Mouse (Mus musculus) E14TG2a.4 (cell line): ENCODE results near the gene Tmem107.

ENCODE experiments used
- H3K27me3 ChIP-seq: 2 replicates; pipeline ENCODE4 v1.6.1; 2014; ENCODE audit warnings: low read length, control low read depth; ENCODE audit not compliant: insufficient read depth
- H3K36me3 ChIP-seq: 2 replicates; pipeline ENCODE4 v1.6.1; 2014; ENCODE audit warnings: low read length, control low read depth; ENCODE audit not compliant: insufficient read depth
- H3K4me1 ChIP-seq: replicated peaks from 2 replicates; pipeline ENCODE4 v1.6.1; 2014; ENCODE audit warnings: low read depth, low read length, control low read depth
- H3K4me3 ChIP-seq: replicated peaks from 2 replicates; pipeline ENCODE4 v1.5.1; 2014; ENCODE audit warnings: mild to moderate bottlenecking, low read length
- H3K9me3 ChIP-seq: 2 replicates; pipeline ENCODE4 v1.6.1; 2014; ENCODE audit warnings: low read length, control low read depth
- CTCF ChIP-seq: conservative IDR thresholded peaks from 2 replicates; pipeline ENCODE4 v1.5.1; 2014; ENCODE audit warnings: low read length
- NANOG ChIP-seq: IDR thresholded peaks from 2 replicates; pipeline ENCODE4 v1.6.1; 2014; ENCODE audit warnings: borderline replicate concordance, low read length, mixed read lengths
- POU5F1 ChIP-seq: IDR thresholded peaks from 2 replicates; pipeline ENCODE4 v1.6.1; 2014; ENCODE audit warnings: low read length, borderline replicate concordance

The Tmem107 gene

DNA sequence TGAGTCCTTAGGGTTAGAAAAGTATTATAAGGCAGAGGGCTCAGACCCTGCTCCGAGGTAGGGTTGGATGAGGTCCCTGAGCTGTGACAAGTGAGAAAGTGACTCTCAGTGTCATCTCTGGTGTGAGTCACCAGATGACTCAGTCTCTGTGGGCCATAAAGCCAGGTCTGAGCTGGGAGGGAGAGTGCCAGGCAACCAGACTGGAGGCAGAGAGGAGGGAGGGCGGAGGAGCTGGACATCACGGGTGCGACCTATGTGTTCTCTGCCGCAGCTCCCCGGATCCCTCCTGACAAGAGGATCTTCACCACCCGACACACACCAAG, 31.8 kb downstream of the Tmem107 start:
- H3K4me3 ChIP-seq, result no peak overlapping the region
- TF ChIP-seq POU5F1, result no peak
- TF ChIP-seq CTCF, result no peak
- no peak for TF ChIP-seq NANOG
- H3K4me1 ChIP-seq, result peaks cover 53% of the 10 kb centered on the region
- H3K9me3 ChIP-seq, result no peaks in the 10 kb centered on the region
- H3K27me3 ChIP-seq, result no peaks in the 10 kb centered on the region
- H3K36me3 ChIP-seq, result peaks cover 69% of the 10 kb centered on the region

DNA sequence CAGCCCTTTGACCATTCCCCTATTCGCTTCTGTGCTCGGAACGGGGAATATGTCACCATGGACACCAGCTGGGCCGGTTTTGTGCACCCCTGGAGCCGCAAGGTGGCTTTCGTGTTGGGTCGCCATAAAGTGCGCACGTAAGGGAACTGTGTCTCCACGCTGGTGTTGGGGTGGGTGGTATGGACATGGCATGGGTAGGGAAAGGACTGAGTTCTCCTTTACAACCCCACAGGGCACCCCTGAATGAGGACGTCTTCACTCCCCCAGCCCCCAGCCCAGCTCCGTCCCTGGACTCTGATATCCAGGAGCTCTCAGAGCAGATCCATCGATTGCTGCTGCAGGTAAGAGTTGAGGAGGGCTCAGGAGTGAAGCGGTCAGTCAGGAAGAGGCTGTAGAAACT, 32.5 kb downstream of the Tmem107 start:
- Histone ChIP-seq H3K4me3 (no peak overlapping the region), H3K36me3 (peaks cover 77% of the 10 kb centered on the region), H3K27me3 (no peaks in the 10 kb centered on the region), H3K4me1 (peaks cover 48% of the 10 kb centered on the region), H3K9me3 (no peaks in the 10 kb centered on the region)
- no peak for TF ChIP-seq NANOG
- TF ChIP-seq POU5F1, result no peak

DNA sequence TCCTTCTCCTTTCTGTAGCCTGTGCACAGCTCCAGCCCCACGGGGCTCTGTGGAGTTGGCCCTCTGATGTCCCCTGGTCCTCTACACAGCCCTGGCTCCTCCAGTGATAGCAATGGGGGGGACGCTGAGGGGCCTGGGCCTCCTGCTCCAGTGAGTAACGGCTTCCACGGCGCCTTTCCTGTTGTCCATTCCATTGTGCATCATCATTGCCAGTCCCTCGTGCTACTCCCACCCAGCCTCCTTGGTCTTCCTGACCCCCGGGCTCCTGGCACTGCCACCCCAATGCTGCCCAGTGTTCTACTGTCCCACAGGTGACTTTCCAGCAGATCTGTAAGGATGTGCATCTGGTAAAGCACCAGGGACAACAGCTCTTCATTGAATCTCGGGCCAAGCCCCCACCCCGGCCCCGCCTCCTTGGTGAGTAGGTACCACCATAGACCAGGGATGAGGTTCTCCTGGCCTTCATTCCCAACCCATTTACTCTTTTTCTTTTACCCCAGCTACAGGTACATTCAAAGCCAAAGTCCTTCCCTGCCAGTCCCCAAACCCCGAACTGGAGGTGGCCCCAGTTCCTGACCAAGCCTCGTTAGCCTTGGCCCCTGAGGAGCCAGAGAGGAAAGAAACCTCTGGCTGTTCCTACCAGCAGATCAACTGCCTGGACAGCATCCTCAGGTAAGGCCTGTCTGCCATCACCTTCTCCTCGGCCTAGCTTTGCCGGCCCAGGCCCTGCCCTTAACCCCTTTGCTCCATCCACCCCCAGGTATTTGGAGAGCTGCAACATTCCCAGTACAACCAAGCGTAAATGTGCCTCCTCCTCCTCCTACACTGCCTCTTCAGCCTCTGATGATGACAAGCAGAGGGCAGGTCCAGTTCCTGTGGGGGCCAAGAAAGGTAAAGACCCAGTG, 33.2 kb downstream of the Tmem107 start:
- H3K9me3 ChIP-seq, result no peaks in the 10 kb centered on the region
- H3K36me3 ChIP-seq, result peaks cover 83% of the 10 kb centered on the region
- peaks cover 46% of the 10 kb centered on the region for H3K4me1 ChIP-seq
- no peak for TF ChIP-seq NANOG
- no peak overlapping the region for H3K4me3 ChIP-seq
- H3K27me3 ChIP-seq, result no peaks in the 10 kb centered on the region

DNA sequence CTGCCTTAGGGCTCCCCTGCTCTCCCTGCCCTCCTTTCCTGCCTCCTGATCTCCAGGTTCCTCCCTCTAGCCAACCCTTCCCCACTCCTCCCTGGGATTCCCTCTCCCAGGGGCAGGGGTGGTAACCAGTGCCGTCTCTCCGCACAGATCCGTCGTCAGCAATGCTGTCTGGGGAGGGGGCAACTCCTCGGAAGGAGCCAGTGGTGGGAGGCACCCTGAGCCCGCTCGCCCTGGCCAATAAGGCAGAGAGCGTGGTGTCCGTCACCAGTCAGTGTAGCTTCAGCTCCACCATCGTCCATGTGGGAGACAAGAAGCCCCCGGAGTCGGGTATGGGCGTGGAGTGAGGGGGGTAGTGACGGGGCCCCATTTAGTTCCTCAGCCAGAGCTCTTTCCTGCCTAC, 33.9 kb downstream of the Tmem107 start:
- peaks cover 47% of the 10 kb centered on the region for H3K4me1 ChIP-seq
- peaks cover 90% of the 10 kb centered on the region for H3K36me3 ChIP-seq
- no peaks in the 10 kb centered on the region for H3K9me3 ChIP-seq
- TF ChIP-seq CTCF (no peak), POU5F1 (no peak), NANOG (no peak)
- H3K27me3 ChIP-seq, result no peaks in the 10 kb centered on the region
- no peak overlapping the region for H3K4me3 ChIP-seq

DNA sequence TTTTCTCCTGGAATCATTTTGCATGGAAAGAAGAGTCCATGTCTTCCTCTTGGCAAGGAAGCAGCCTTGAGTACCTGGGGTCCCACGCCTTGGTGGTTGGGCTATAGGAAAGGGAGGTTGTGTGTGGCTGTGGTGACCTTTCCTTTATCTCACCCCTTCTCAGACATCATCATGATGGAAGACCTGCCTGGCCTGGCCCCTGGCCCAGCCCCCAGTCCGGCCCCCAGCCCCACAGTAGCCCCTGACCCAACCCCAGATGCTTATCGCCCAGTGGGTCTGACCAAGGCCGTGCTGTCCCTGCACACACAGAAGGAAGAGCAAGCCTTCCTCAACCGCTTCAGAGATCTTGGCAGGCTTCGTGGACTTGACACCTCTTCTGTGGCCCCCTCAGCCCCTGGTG, 34.6 kb downstream of the Tmem107 start:
- H3K27me3 ChIP-seq, result no peaks in the 10 kb centered on the region
- peaks cover 46% of the 10 kb centered on the region for H3K4me1 ChIP-seq
- no peak overlapping the region for H3K4me3 ChIP-seq
- H3K36me3 ChIP-seq, result peaks cover 92% of the 10 kb centered on the region
- TF ChIP-seq NANOG, result no peak
- no peak for TF ChIP-seq CTCF
- TF ChIP-seq POU5F1, result no peak
- no peaks in the 10 kb centered on the region for H3K9me3 ChIP-seq

DNA sequence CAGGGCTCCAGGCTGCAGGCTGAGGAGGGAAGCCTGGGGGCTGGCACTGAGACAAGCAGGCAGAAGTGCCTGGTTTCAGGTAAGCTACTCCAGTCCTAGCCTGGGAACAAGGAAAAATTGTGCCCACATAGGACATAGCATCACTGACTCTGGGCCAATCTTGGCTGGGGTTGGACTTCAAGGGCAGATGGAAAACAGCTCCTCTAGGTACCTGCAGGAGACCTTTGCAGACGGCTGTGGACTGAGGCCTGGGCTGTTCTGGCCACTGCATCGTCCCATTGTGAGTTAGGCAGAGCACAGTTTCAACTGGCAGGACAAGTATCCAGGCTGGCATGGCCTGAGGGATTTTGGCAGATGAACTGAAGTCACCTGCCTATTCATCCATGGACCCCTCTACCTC, 35.2 kb downstream of the Tmem107 start:
- Histone ChIP-seq H3K27me3 (no peaks in the 10 kb centered on the region), H3K4me1 (peaks cover 41% of the 10 kb centered on the region), H3K4me3 (no peak overlapping the region), H3K9me3 (no peaks in the 10 kb centered on the region), H3K36me3 (peaks cover 87% of the 10 kb centered on the region)
- TF ChIP-seq NANOG (no peak), CTCF (no peak), POU5F1 (no peak)

DNA sequence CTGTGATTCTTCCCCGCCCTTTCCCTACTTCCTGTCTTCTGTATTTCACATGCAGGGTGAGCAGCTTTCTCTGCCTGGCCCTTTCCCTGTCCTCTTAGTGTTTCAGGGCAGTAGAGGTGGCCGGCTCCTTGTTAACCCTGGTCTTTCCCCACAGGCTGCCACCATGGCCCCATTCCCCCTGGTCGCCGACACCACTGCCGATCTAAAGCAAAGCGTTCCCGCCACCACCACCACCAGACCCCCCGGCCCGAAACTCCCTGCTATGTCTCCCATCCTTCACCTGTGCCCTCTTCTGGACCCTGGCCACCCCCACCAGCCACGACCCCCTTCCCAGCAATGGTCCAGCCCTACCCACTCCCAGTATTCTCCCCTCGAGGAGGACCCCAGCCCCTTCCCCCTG, 35.7 kb downstream of the Tmem107 start:
- TF ChIP-seq POU5F1 (no peak), NANOG (no peak), CTCF (no peak)
- Histone ChIP-seq H3K36me3 (peaks cover 82% of the 10 kb centered on the region), H3K4me3 (no peak overlapping the region), H3K27me3 (no peaks in the 10 kb centered on the region), H3K9me3 (no peaks in the 10 kb centered on the region), H3K4me1 (peaks cover 41% of the 10 kb centered on the region)

DNA sequence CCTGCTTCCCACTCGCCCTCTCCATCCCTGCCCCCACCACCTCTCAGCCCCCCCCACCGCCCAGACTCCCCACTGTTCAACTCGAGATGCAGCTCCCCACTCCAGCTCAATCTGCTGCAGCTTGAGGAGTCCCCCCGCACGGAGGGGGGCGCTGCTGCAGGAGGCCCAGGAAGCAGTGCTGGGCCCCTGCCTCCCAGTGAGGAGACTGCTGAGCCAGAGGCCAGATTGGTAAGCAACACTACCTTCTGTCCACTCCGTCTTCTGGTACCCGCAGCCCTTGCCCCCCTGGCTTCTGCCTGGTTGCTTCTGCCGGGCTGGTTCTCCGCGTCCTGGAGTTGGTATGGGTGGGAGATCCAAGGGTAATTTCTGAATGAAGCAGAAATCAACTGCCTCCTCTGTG, 36.2 kb downstream of the Tmem107 start:
- H3K4me3 ChIP-seq, result no peak overlapping the region
- peaks cover 5% of the 10 kb centered on the region for H3K27me3 ChIP-seq
- no peaks in the 10 kb centered on the region for H3K9me3 ChIP-seq
- H3K36me3 ChIP-seq, result peaks cover 77% of the 10 kb centered on the region
- TF ChIP-seq POU5F1, result no peak
- TF ChIP-seq CTCF, result no peak
- TF ChIP-seq NANOG, result no peak
- peaks cover 46% of the 10 kb centered on the region for H3K4me1 ChIP-seq

DNA sequence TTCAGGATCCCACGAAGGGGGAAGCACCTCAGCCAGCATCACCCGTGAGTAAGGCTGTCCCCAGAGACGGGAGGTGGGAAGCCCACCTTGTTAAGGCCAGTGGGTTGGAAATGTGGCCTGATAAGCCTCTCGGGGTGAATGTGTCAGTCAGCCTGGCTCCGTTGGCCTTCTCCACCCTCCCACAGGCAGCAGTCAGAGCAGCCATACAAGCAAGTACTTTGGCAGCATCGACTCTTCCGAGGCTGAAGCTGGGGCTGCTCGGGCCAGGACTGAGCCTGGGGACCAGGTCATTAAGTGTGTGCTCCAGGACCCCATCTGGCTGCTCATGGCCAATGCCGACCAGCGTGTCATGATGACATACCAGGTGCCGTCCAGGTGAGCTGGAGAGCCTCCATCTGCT, 37.1 kb downstream of the Tmem107 start:
- H3K4me1 ChIP-seq, result peaks cover 46% of the 10 kb centered on the region
- H3K4me3 ChIP-seq, result no peak overlapping the region
- H3K36me3 ChIP-seq, result peaks cover 68% of the 10 kb centered on the region
- TF ChIP-seq NANOG, result no peak
- TF ChIP-seq CTCF, result no peak
- TF ChIP-seq POU5F1, result no peak
- peaks cover 13% of the 10 kb centered on the region for H3K27me3 ChIP-seq
- no peaks in the 10 kb centered on the region for H3K9me3 ChIP-seq
